Mouse (Mus musculus) embryonic facial prominence, embryonic 14.5 days (tissue): ENCODE data around the gene Oxct2b. TPM values are rescaled to one million over a fixed set of nuclear protein-coding genes. Genes with fewer than 3 reads are reported as not detected.
"Not testable (repeated sequence)": the region's sequence is repeated elsewhere in the genome, so short reads cannot be mapped to it uniquely, and the experiment has no call there.

Experiments used
- ATAC-seq: fragments of 200-750 bp; cut with Nextera tagmentation; 2 replicates; pipeline ENCODE4 v1.8.0; 2017; ENCODE audit warnings: low read depth, moderate number of reproducible peaks, moderate TSS enrichment
- DNase-seq: peaks from one replicate; pipeline ENCODE4 v3.0.0-alpha.2; 2015; ENCODE audit warnings: low spot score
- H3K27ac ChIP-seq: fragments of 300-500 bp; sonication (generic); replicated peaks from 2 replicates; pipeline ENCODE4 v1.5.1; 2014; ENCODE audit warnings: low read depth, mild to moderate bottlenecking, low read length, moderate library complexity
- H3K27me3 ChIP-seq: fragments of 300-500 bp; sonication (generic); replicated peaks from 2 replicates; pipeline ENCODE4 v1.6.1; 2014; ENCODE audit warnings: low read length; ENCODE audit not compliant: control insufficient read depth, insufficient read depth
- H3K36me3 ChIP-seq: fragments of 300-500 bp; sonication (generic); 2 replicates; pipeline ENCODE4 v1.6.1; 2014; ENCODE audit warnings: low read length, mixed read lengths; ENCODE audit not compliant: control insufficient read depth, insufficient read depth
- H3K4me1 ChIP-seq: fragments of 300-500 bp; sonication (generic); 2 replicates; pipeline ENCODE4 v1.6.1; 2014; ENCODE audit warnings: antibody characterized with exemption, low read length; ENCODE audit not compliant: control insufficient read depth, insufficient read depth
- H3K4me2 ChIP-seq: fragments of 300-500 bp; sonication (generic); 2 replicates; pipeline ENCODE4 v1.6.1; 2014; ENCODE audit warnings: low read depth, mild to moderate bottlenecking, low read length, moderate library complexity, mixed read lengths
- H3K4me3 ChIP-seq: fragments of 300-500 bp; sonication (generic); 2 replicates; pipeline ENCODE4 v1.5.1; 2014; ENCODE audit warnings: low read depth, mild to moderate bottlenecking, low read length
- H3K9ac ChIP-seq: fragments of 300-500 bp; sonication (generic); 2 replicates; pipeline ENCODE4 v1.6.1; 2014; ENCODE audit warnings: low read depth, mild to moderate bottlenecking, low read length, moderate library complexity, mixed read lengths
- H3K9me3 ChIP-seq: fragments of 300-500 bp; sonication (generic); 2 replicates; pipeline ENCODE4 v1.6.1; 2016; ENCODE audit warnings: low read length; ENCODE audit not compliant: control insufficient read depth
- WGBS: fragments of 180-500 bp; shearing (Covaris S2); extraction: QIAGEN DNeasy Blood & Tissue Kit; methylation state at CpG from one replicate; pipeline ENCODE4 v1.1.7; 2014; 5-methylcytosine and 5-hydroxymethylcytosine counted together
- polyA plus RNA-seq: library from polyadenylated mRNA; unstranded; fragments of >200 nt; fragmentation: Nextera tagmentation; extraction: Ambion mirVana; gene quantifications from 2 replicates; pipeline ENCODE4 v1.2.1, GENCODE M21; 2014

Gene Oxct2b
- polyA plus RNA-seq, 1 experiment from 2014 or later: not detected

GRCm38 (mm10) chr4:123106864-123107263 is 9.2 kb upstream of the Oxct2b start:
- no peak overlapping the region for H3K4me3 ChIP-seq
- H3K4me2 ChIP-seq: no peak overlapping the region
- no peak overlapping the region for H3K9ac ChIP-seq
- H3K36me3 ChIP-seq: no peaks in the 10 kb centered on the region
- H3K27ac ChIP-seq: no peak overlapping the region
- ATAC-seq: no peak
- peaks cover 7% of the 10 kb centered on the region; the same call in 1 of the 2 replicates for H3K4me1 ChIP-seq
- DNase-seq: no peak
- 79% methylated on average over 2 of the region's 2 CpGs for WGBS
- H3K27me3 ChIP-seq: peaks cover 37% of the 10 kb centered on the region
- 0 out of 2 replicates have a peak, but pooled peaks cover 5% of the 10 kb centered on the region for H3K9me3 ChIP-seq

- H3K4me2 ChIP-seq: no peak overlapping the region
- no peaks in the 10 kb centered on the region for H3K36me3 ChIP-seq
- 84% methylated on average over 5 of the region's 5 CpGs for WGBS
- DNase-seq (no peak), ATAC-seq (no peak)
- peaks cover 37% of the 10 kb centered on the region for H3K27me3 ChIP-seq
- 0 out of 2 replicates have a peak, but pooled peaks cover 5% of the 10 kb centered on the region for H3K9me3 ChIP-seq
- no peak overlapping the region for H3K9ac ChIP-seq
- no peak overlapping the region for H3K4me3 ChIP-seq
- H3K27ac ChIP-seq: no peak overlapping the region
- H3K4me1 ChIP-seq: peaks cover 7% of the 10 kb centered on the region; the same call in 1 of the 2 replicates
These were observed 8.0 kb upstream of the Oxct2b start for GRCm38 (mm10) chr4:123108056-123108455.

- Histone ChIP-seq H3K36me3 (no peaks in the 10 kb centered on the region), H3K27ac (no peak overlapping the region), H3K4me3 (no peak overlapping the region), H3K9ac (no peak overlapping the region), H3K4me2 (no peak overlapping the region), H3K9me3 (no peaks in the 10 kb centered on the region), H3K4me1 (no peaks in the 10 kb centered on the region), H3K27me3 (peaks cover 13% of the 10 kb centered on the region)
- ATAC-seq (no peak), DNase-seq (no peak)
- 85% methylated on average over 4 of the region's 4 CpGs for WGBS
These were observed 5.3 kb upstream of the Oxct2b start for GRCm38 (mm10) chr4:123110751-123111150.

GRCm38 (mm10) chr4:123111275-123111983 is 4.6 kb upstream of the Oxct2b start:
- H3K4me1 ChIP-seq, H3K36me3 ChIP-seq, DNase-seq, H3K9ac ChIP-seq, H3K9me3 ChIP-seq, H3K4me3 ChIP-seq, H3K4me2 ChIP-seq, ATAC-seq, H3K27ac ChIP-seq: not testable (repeated sequence)
- peaks cover 10% of the 10 kb centered on the region for H3K27me3 ChIP-seq
- WGBS: 74% methylated on average over 10 of the region's 10 CpGs

- Histone ChIP-seq H3K36me3 (no peaks in the 10 kb centered on the region), H3K9ac (no peak overlapping the region), H3K4me3 (no peak overlapping the region), H3K4me1 (no peaks in the 10 kb centered on the region), H3K4me2 (no peak overlapping the region), H3K27ac (no peak overlapping the region), H3K27me3 (peaks cover 5% of the 10 kb centered on the region; the same call in 1 of the 2 replicates), H3K9me3 (no peaks in the 10 kb centered on the region)
- ATAC-seq: no peak
- WGBS: 75% methylated on average over 8 of the region's 8 CpGs
- DNase-seq: no peak
These were observed 3.8 kb upstream of the Oxct2b start for GRCm38 (mm10) chr4:123112216-123112764.

DNA sequence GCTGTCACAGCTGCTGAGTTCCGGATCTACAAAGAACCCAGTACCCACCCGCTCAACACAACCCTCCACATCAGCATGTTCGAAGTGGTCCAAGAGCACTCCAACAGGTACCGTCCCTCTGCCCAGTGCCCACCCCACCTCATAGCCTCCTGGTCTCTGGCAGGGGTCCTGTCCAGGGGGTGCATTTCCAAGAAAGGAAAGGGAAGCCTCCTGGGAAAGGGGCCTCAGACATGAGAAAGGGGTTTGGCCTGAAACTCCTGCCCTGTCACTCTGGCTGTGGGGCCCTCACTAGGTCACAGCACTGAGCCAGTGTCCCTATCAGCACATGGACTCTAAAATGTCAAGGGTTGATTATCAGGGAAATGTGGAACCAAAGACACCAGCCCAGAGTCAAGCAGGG is 1.4 kb upstream of the Oxct2b start:
- 84% methylated on average over 4 of the region's 4 CpGs for WGBS
- not testable (repeated sequence) for H3K27me3 ChIP-seq, H3K4me2 ChIP-seq, H3K9me3 ChIP-seq, H3K36me3 ChIP-seq, H3K4me1 ChIP-seq, H3K27ac ChIP-seq, H3K9ac ChIP-seq, ATAC-seq, DNase-seq, H3K4me3 ChIP-seq

DNA sequence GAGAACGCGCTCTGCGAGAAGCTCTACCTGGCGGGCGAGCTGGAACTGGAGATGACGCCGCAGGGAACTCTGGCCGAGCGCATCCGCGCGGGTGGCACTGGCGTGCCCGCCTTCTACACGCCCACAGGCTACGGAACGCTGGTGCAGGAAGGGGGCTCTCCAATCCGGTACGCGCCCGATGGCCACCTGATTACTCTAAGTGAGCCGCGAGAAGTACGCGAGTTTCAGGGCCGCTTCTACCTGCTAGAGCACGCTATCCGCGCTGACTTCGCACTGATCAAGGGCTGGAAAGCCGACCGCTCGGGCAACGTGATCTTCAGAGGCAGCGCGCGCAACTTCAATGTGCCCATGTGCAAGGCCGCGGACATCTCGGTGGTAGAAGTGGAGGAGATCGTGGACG is 574 bp downstream of the Oxct2b start:
- ATAC-seq: peak; percentile 74
- not testable (repeated sequence) for DNase-seq, H3K9me3 ChIP-seq, H3K27me3 ChIP-seq, H3K36me3 ChIP-seq, H3K27ac ChIP-seq, H3K9ac ChIP-seq, H3K4me1 ChIP-seq
- WGBS: 31% methylated on average over 16 of the region's 42 CpGs
- H3K4me3 ChIP-seq: peak overlapping the region; percentile 38
- peak overlapping the region; percentile 61 for H3K4me2 ChIP-seq

DNA sequence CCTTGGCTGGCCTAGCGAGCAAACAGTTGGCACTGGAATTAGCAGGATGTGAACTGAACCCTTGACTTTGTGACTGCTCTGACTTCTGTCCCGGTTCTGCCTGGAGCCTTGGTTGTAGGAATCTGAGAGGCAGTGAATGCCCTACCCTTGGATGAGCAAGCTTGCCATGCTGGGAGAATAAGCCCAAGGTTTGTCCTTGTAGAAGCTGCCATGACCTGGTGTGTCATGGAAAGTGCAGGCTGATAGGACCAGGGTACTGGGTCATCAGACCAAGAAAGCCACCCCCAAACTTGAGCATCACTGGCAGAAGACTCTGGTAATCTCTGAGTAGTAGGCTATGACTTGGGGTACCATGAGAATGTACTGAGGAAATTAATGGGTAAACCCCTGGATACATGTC is 5.2 kb downstream of the Oxct2b start:
- ATAC-seq: no peak
- H3K27ac ChIP-seq: no peak overlapping the region
- DNase-seq: no peak
- 92% methylated on average over 2 of the region's 2 CpGs for WGBS
- 0 out of 2 replicates have a peak, but pooled peaks cover 4% of the 10 kb centered on the region for H3K27me3 ChIP-seq
- H3K9me3 ChIP-seq: no peaks in the 10 kb centered on the region
- peaks cover 18% of the 10 kb centered on the region for H3K36me3 ChIP-seq
- no peaks in the 10 kb centered on the region for H3K4me1 ChIP-seq
- H3K4me2 ChIP-seq: no peak overlapping the region
- H3K9ac ChIP-seq: no peak overlapping the region
- no peak overlapping the region for H3K4me3 ChIP-seq

DNA sequence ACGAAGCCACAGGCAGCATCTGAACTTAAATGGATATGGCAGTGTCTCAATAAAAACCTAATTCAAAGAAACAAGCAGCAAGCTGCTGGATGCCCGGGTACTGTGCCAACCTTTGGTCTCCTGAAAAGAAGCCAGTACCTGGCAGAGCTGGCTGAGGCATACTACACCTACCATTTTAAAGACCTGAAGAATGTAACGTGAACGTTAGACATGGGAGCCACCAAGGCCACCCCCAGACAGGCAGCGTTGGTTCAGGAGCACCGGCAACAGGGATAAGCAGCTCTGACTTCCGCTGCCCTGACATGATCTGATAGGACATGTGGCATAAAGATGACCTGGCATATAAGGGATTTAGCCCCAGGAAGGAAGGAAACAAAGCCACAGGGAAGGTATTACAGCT is 10.6 kb downstream of the Oxct2b start:
- WGBS: 93% methylated on average over 7 of the region's 7 CpGs
- Histone ChIP-seq H3K27ac (no peak overlapping the region), H3K4me1 (no peaks in the 10 kb centered on the region), H3K4me2 (no peak overlapping the region), H3K27me3 (no peaks in the 10 kb centered on the region), H3K4me3 (no peak overlapping the region), H3K9me3 (no peaks in the 10 kb centered on the region), H3K36me3 (peaks cover 71% of the 10 kb centered on the region), H3K9ac (no peak overlapping the region)
- DNase-seq (no peak), ATAC-seq (no peak)
